Mouse (Mus musculus) cortical plate, adult 2 months (tissue): Measurements from ENCODE around the gene Pbx4. TPM values are rescaled to one million over a fixed set of nuclear protein-coding genes. Genes with fewer than 3 reads are reported as not detected.

ENCODE experiments used
- H3K27ac ChIP-seq: fragments of 200-500 bp; 2 replicates; pipeline ENCODE4 v1.5.1; 2012; ENCODE audit warnings: low read length, control low read depth, inconsistent platforms; ENCODE audit not compliant: insufficient read depth
- H3K4me1 ChIP-seq: fragments of 200-500 bp; 2 replicates; pipeline ENCODE4 v1.6.1; 2011; ENCODE audit warnings: low read length; ENCODE audit not compliant: control insufficient read depth, insufficient read depth
- H3K4me3 ChIP-seq: fragments of 200-500 bp; 2 replicates; pipeline ENCODE4 v1.5.1; 2011; ENCODE audit warnings: mild to moderate bottlenecking, low read length, control low read depth; ENCODE audit not compliant: insufficient read depth
- CTCF ChIP-seq: fragments of 200-500 bp; IDR thresholded peaks from 2 replicates; pipeline ENCODE4 v1.5.1; 2011; ENCODE audit warnings: mild to moderate bottlenecking, control low read depth, low read length; ENCODE audit not compliant: insufficient read depth; ENCODE audit errors: extremely low read depth
- POLR2A ChIP-seq: fragments of 200-500 bp; IDR thresholded peaks from 2 replicates; pipeline ENCODE4 v1.6.1; 2011; ENCODE audit warnings: mild to moderate bottlenecking, low read length, control low read depth; ENCODE audit not compliant: insufficient read depth; ENCODE audit errors: extremely low read depth
- polyA plus RNA-seq: library from polyadenylated mRNA; depleted of rRNA; stranded (reverse); fragments of >200 nt; gene quantifications from 2 replicates; pipeline ENCODE4 v1.2.3, GENCODE M21; 2012

Pbx4 gene
- polyA plus RNA-seq, 1 experiment, result 35.4 TPM

- Histone ChIP-seq H3K4me3 (no peak overlapping the region), H3K27ac (no peak overlapping the region), H3K4me1 (peaks cover 1% of the 10 kb centered on the region; the same call in 1 of the 2 replicates)
- no peak for TF ChIP-seq CTCF
- TF ChIP-seq POLR2A, result no peak
These were observed 35.5 kb upstream of the Pbx4 start for GRCm38 (mm10) chr8:69796721-69797345.

- no peak for TF ChIP-seq POLR2A
- no peak for TF ChIP-seq CTCF
- H3K27ac ChIP-seq, result no peak overlapping the region
- no peak overlapping the region for H3K4me3 ChIP-seq
- peaks cover under 1% of the 10 kb centered on the region; the same call in 1 of the 2 replicates for H3K4me1 ChIP-seq
These were observed 34.6 kb upstream of the Pbx4 start for GRCm38 (mm10) chr8:69797661-69798060.

GRCm38 (mm10) chr8:69799261-69799660 is 33.0 kb upstream of the Pbx4 start:
- no peak overlapping the region for H3K27ac ChIP-seq
- no peak overlapping the region for H3K4me3 ChIP-seq
- TF ChIP-seq POLR2A (no peak), CTCF (no peak)
- H3K4me1 ChIP-seq, result no peaks in the 10 kb centered on the region

- TF ChIP-seq POLR2A, result no peak
- no peak for TF ChIP-seq CTCF
- no peak overlapping the region for H3K4me3 ChIP-seq
- H3K27ac ChIP-seq, result no peak overlapping the region
- no peaks in the 10 kb centered on the region for H3K4me1 ChIP-seq
These were observed 32.3 kb upstream of the Pbx4 start for GRCm38 (mm10) chr8:69799946-69800345.

- Histone ChIP-seq H3K4me3 (no peak overlapping the region), H3K27ac (no peak overlapping the region), H3K4me1 (no peaks in the 10 kb centered on the region)
- TF ChIP-seq CTCF, result no peak
- no peak for TF ChIP-seq POLR2A
These were observed 30.5 kb upstream of the Pbx4 start for GRCm38 (mm10) chr8:69801796-69802195.

GRCm38 (mm10) chr8:69802216-69802615 is 30.1 kb upstream of the Pbx4 start:
- no peak overlapping the region for H3K4me3 ChIP-seq
- no peak overlapping the region for H3K27ac ChIP-seq
- TF ChIP-seq POLR2A (no peak), CTCF (no peak)
- no peaks in the 10 kb centered on the region for H3K4me1 ChIP-seq

GRCm38 (mm10) chr8:69803366-69803765 is 28.9 kb upstream of the Pbx4 start:
- Histone ChIP-seq H3K27ac (no peak overlapping the region), H3K4me3 (no peak overlapping the region), H3K4me1 (no peaks in the 10 kb centered on the region)
- TF ChIP-seq CTCF (no peak), POLR2A (no peak)

GRCm38 (mm10) chr8:69804537-69804936 is 27.8 kb upstream of the Pbx4 start:
- H3K4me1 ChIP-seq, result no peaks in the 10 kb centered on the region
- H3K27ac ChIP-seq, result no peak overlapping the region
- no peak overlapping the region for H3K4me3 ChIP-seq
- TF ChIP-seq POLR2A, result no peak
- no peak for TF ChIP-seq CTCF

GRCm38 (mm10) chr8:69805086-69805485 is 27.2 kb upstream of the Pbx4 start:
- Histone ChIP-seq H3K4me1 (no peaks in the 10 kb centered on the region), H3K27ac (no peak overlapping the region), H3K4me3 (no peak overlapping the region)
- TF ChIP-seq CTCF (no peak), POLR2A (no peak)

- H3K27ac ChIP-seq, result no peak overlapping the region
- TF ChIP-seq CTCF, result no peak
- TF ChIP-seq POLR2A, result no peak
These were observed 26.8 kb upstream of the Pbx4 start for GRCm38 (mm10) chr8:69805491-69805890.

More at GRCm38 (mm10) chr8:69805491-69805890, 26.8 kb upstream of the Pbx4 start:
- no peaks in the 10 kb centered on the region for H3K4me1 ChIP-seq
- H3K4me3 ChIP-seq, result no peak overlapping the region
